9 mouse cellular contexts compared by ENCODE assay signal in the genomic region with DNA sequence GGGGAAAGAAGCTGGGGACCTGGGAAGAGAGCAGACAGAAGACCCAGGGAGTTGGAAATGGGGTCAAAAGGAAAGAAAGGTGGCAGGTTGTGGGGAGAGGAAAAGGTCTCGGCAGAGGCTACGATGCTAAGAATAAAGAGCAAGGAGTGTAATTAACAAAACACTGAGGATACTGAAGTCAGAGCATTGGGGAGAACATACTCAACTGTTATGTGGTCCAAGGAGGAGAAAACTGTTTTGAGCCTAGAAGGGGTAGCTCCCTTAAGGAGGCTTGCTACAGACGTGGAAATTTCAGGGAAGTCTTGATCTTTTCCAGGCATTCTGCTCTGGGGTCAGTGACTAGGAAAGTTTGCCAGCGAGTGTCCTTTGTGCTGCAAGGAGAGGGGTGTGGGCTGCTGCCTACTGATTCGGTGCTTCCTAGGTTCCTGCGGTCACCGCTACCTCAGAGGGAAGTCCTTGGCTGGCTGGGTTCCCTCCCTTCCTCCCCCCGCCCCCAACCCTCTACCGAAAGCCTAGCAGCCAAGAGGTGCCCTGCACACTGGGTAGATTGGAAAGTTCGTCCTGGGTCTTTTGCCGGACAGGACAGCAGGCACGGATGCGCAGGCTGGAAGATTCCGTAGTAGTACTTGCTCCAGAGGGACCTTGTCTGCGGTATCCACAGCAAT. TPM values are rescaled to one million over a fixed set of nuclear protein-coding genes. Genes with fewer than 3 reads are reported as not detected.
A peak's percentile ranks its signal among the peaks of the same experiment; 100 is the strongest.
DNase-seq lines count a peak whose midpoint lies in the region; ATAC-seq and TF ChIP-seq lines count a peak whose summit lies in the region.
"Had no signal": no experiment of that assay in that cellular context is flagged by ENCODE, and none has a peak within 500 bp of the region (broad histone marks: within the 10 kb centered on the region; RNA-seq: fewer than 3 reads in every experiment).

No protein-coding gene starts in this region.

- peak overlapping the region; percentile 82 for H3K9ac ChIP-seq in limb, embryonic 13.5 days

- peak overlapping the region; percentile 97 for H3K4me2 ChIP-seq in limb, embryonic 13.5 days (replicated peaks)

- no peak overlapping the region for H3K27ac ChIP-seq in kidney, adult 2 months (ENCODE audit: insufficient read depth, low read depth, low read length)
- peak overlapping the region; percentile 93 for H3K27ac ChIP-seq in forebrain, embryonic 10.5 days
- H3K27ac ChIP-seq in limb, embryonic 13.5 days, result no peak overlapping the region
- H3K27ac ChIP-seq in small intestine, adult 2 months (ENCODE audit: insufficient read depth, low read depth, low read length), result no peak overlapping the region

- H3K27me3 ChIP-seq in kidney, adult 2 months (replicated peaks; ENCODE audit: control insufficient read depth, insufficient read depth, low read length), result no peaks in the 10 kb centered on the region; the same call in 1 of the 2 replicates
- peaks cover 26% of the 10 kb centered on the region for H3K27me3 ChIP-seq in forebrain, embryonic 10.5 days (ENCODE audit: poor library complexity, severe bottlenecking)
- peaks cover 15% of the 10 kb centered on the region for H3K27me3 ChIP-seq in limb, embryonic 13.5 days
- peaks cover 19% of the 10 kb centered on the region for H3K27me3 ChIP-seq in small intestine, adult 2 months (ENCODE audit: control insufficient read depth, insufficient read depth, low read length)

- WGBS in kidney, adult 2 months, result 4% methylated on average over 15 of the region's 15 CpGs
- 1% methylated on average over 15 of the region's 15 CpGs for WGBS in forebrain, embryonic 10.5 days
- WGBS in limb, embryonic 13.5 days, result 2% methylated on average over 15 of the region's 15 CpGs
- WGBS in small intestine, adult 2 months, result 13% methylated on average over 15 of the region's 15 CpGs

- TF ChIP-seq POLR2A in kidney, adult 2 months (IDR thresholded peaks at IDR 0.05; ENCODE audit: low read depth, low read length), result no peak
- no peak for TF ChIP-seq POLR2A in small intestine, adult 2 months (IDR thresholded peaks at IDR 0.05; ENCODE audit: low read depth, low read length)

- H3K4me3 ChIP-seq in kidney, adult 2 months (ENCODE audit: insufficient read depth, low read depth, low read length), result peak overlapping the region; percentile 45; the same call in 1 of the 2 replicates
- peak overlapping the region; percentile 78 for H3K4me3 ChIP-seq in forebrain, embryonic 10.5 days
- peak overlapping the region; percentile 68 for H3K4me3 ChIP-seq in limb, embryonic 13.5 days
- peak overlapping the region; percentile 59; the same call in 1 of the 2 replicates for H3K4me3 ChIP-seq in small intestine, adult 2 months (ENCODE audit: low read depth, low read length)

- H3K9me3 ChIP-seq in forebrain, embryonic 10.5 days, result no peaks in the 10 kb centered on the region
- H3K9me3 ChIP-seq in limb, embryonic 13.5 days, result no peaks in the 10 kb centered on the region

- TF ChIP-seq CTCF in kidney, adult 2 months (conservative IDR thresholded peaks at IDR 0.05; ENCODE audit: insufficient read depth, insufficient read length, low read depth, low read length), result no peak
- TF ChIP-seq CTCF in small intestine, adult 2 months (IDR thresholded peaks at IDR 0.05; ENCODE audit: extremely low read depth, insufficient read length, insufficient replicate concordance, low read depth, low read length), result no peak

- ATAC-seq in limb, embryonic 13.5 days (ENCODE audit: low FRiP score, low read depth), result no peak
- ATAC-seq: Patski had no signal

- no peaks in the 10 kb centered on the region for H3K4me1 ChIP-seq in kidney, adult 2 months (ENCODE audit: control insufficient read depth, insufficient read depth, low read length)
- peaks cover 65% of the 10 kb centered on the region for H3K4me1 ChIP-seq in forebrain, embryonic 10.5 days
- H3K4me1 ChIP-seq in limb, embryonic 13.5 days, result peaks cover 16% of the 10 kb centered on the region
- peaks cover 7% of the 10 kb centered on the region; the same call in 1 of the 2 replicates for H3K4me1 ChIP-seq in small intestine, adult 2 months (ENCODE audit: control insufficient read depth, insufficient read depth, insufficient read length, low read length)

- no peak for DNase-seq in kidney, adult 2 months
- DNase-seq in kidney, adult 9 months, result no peak
- DNase-seq in brain, adult 2 months (ENCODE audit: low read depth, low spot score), result peak; percentile 69
- DNase-seq in forebrain, embryonic 10.5 days (ENCODE audit: extremely low spot score, low spot score), result peak; percentile 53
- DNase-seq in c-Kit-positive CD71-positive TER-119-positive erythroid progenitor cells, embryonic 14.5 days (ENCODE audit: low spot score), result no peak
- no peak for DNase-seq in lung, adult 18-20 months

- no peaks in the 10 kb centered on the region for H3K36me3 ChIP-seq in kidney, adult 2 months (ENCODE audit: control insufficient read depth, insufficient read depth, low read length)
- H3K36me3 ChIP-seq in forebrain, embryonic 10.5 days (replicated peaks), result peaks cover 2% of the 10 kb centered on the region; the same call in 1 of the 2 replicates
- H3K36me3 ChIP-seq in limb, embryonic 13.5 days, result no peaks in the 10 kb centered on the region
- H3K36me3 ChIP-seq in small intestine, adult 2 months (ENCODE audit: control insufficient read depth, insufficient read depth, low read length), result no peaks in the 10 kb centered on the region

RNA-seq across cellular contexts. Expression of a gene that starts 1.2 kb away (rescaled TPM):
- polyA plus RNA-seq in kidney, adult 2 months (2012; rRNA removed), result 5.7 and 6.9 TPM in 2 replicates
- polyA plus RNA-seq in forebrain, embryonic 10.5 days (2016; fragmentation: Nextera tagmentation; extraction: Ambion mirVana), result 147 and 152 TPM in 2 replicates
- polyA plus RNA-seq in limb, embryonic 13.5 days (2015; fragmentation: Nextera tagmentation; extraction: Ambion mirVana), result 53.6 and 57.6 TPM in 2 replicates
- polyA plus RNA-seq in small intestine, adult 2 months (2012; rRNA removed), result 0.23 and 0.91 TPM in 2 replicates

Comparison
In these comparisons a context has a peak if more than half of its experiments do, and no peak if none do; other contexts are left out.
1. DNase-seq: peak in brain, adult 2 months (single experiment) and forebrain, embryonic 10.5 days (single experiment); none in kidney, adult 2 months (single experiment), kidney, adult 9 months (single experiment), c-Kit-positive CD71-positive TER-119-positive erythroid progenitor cells, embryonic 14.5 days (single experiment) and lung, adult 18-20 months (0 of 2).
2. Peak in every context shown above with its lines, with median percentiles within 50 percentile points of each other: H3K4me3 ChIP-seq.